Mouse (Mus musculus) testis, adult 2 months (tissue): ENCODE data around the gene Pheta2. TPM values are rescaled to one million over a fixed set of nuclear protein-coding genes. Genes with fewer than 3 reads are reported as not detected.

Source experiments
- H3K27ac ChIP-seq: fragments of 200-500 bp; 2 replicates; pipeline ENCODE4 v1.5.1; 2012; ENCODE audit warnings: low read depth, low read length; ENCODE audit not compliant: control insufficient read depth, insufficient read depth
- H3K27me3 ChIP-seq: fragments of 200-500 bp; 2 replicates; pipeline ENCODE4 v1.6.1; 2012; ENCODE audit warnings: mild to moderate bottlenecking, low read length, moderate library complexity; ENCODE audit not compliant: control insufficient read depth, insufficient read depth
- H3K36me3 ChIP-seq: fragments of 200-500 bp; 2 replicates; pipeline ENCODE4 v1.6.1; 2012; ENCODE audit warnings: mild to moderate bottlenecking, low read length; ENCODE audit not compliant: control insufficient read depth, insufficient read depth
- H3K4me1 ChIP-seq: fragments of 200-500 bp; 2 replicates; pipeline ENCODE4 v1.6.1; 2012; ENCODE audit warnings: low read length; ENCODE audit not compliant: control insufficient read depth, insufficient read depth
- H3K4me3 ChIP-seq: fragments of 200-500 bp; 2 replicates; pipeline ENCODE4 v1.5.1; 2012; ENCODE audit warnings: low read depth, mild to moderate bottlenecking, low read length, moderate library complexity, mixed read lengths; ENCODE audit not compliant: control insufficient read depth
- CTCF ChIP-seq: fragments of 200-500 bp; IDR thresholded peaks from 2 replicates; pipeline ENCODE4 v1.5.1; 2012; ENCODE audit warnings: low read depth, mild to moderate bottlenecking, inconsistent platforms, low read length, moderate library complexity; ENCODE audit not compliant: control insufficient read depth, insufficient read depth, insufficient replicate concordance
- POLR2A ChIP-seq: fragments of 200-500 bp; IDR thresholded peaks from 2 replicates; pipeline ENCODE4 v1.6.1; 2012; ENCODE audit warnings: low read depth, mild to moderate bottlenecking, inconsistent platforms, low read length, moderate library complexity; ENCODE audit not compliant: control insufficient read depth
- polyA plus RNA-seq: library from polyadenylated mRNA; depleted of rRNA; stranded (reverse); fragments of >200 nt; gene quantifications from 2 replicates; pipeline ENCODE4 v1.2.3, GENCODE M21; 2012

Pheta2 gene
- polyA plus RNA-seq, 1 experiment: 5.5 TPM

DNA sequence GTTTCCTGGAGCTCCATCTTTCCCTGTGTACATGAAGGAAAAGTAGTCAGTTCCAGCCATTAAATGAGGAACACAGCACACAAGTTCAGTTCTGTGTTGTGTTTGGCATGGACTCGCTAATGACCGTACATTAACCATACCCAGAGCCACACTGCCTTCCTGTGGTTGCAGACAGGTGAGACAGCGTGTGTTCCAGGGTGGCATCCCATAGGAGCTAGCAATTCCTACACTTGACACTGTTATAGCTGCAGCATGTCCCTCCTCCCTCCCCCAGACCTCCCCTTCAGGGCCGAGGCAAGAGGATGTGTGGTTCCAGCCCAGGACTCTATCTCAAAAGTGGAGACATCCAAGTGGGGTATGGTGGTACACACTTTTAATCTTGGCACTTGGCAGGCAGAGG lies 11.6 kb downstream of the Pheta2 start:
- Histone ChIP-seq H3K4me3 (no peak overlapping the region), H3K4me1 (peaks cover 6% of the 10 kb centered on the region), H3K27me3 (no peaks in the 10 kb centered on the region), H3K36me3 (no peaks in the 10 kb centered on the region), H3K27ac (no peak overlapping the region)
- no peak for TF ChIP-seq POLR2A
- no peak for TF ChIP-seq CTCF

DNA sequence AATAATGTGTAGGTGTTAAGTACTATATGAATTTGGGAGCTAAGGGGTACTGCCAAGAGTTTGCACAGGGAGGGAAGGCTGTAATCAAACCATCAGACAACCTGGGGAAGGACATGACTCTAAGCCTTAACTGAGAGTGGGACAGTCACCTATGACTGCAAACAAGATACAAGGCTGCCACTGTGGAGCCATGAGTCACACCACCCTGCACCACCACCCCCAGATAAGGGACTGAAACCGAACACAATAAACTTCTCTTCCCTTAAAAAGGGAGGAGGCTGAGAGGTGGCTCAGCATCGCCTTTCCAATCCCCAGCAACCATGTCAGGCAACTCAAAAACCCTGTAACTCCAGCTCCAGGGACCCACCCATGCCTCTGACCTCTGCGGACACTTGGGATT lies 12.7 kb downstream of the Pheta2 start:
- Histone ChIP-seq H3K4me1 (peaks cover 6% of the 10 kb centered on the region), H3K27me3 (no peaks in the 10 kb centered on the region), H3K4me3 (no peak overlapping the region), H3K36me3 (no peaks in the 10 kb centered on the region), H3K27ac (no peak overlapping the region)
- TF ChIP-seq CTCF (no peak), POLR2A (no peak)

DNA sequence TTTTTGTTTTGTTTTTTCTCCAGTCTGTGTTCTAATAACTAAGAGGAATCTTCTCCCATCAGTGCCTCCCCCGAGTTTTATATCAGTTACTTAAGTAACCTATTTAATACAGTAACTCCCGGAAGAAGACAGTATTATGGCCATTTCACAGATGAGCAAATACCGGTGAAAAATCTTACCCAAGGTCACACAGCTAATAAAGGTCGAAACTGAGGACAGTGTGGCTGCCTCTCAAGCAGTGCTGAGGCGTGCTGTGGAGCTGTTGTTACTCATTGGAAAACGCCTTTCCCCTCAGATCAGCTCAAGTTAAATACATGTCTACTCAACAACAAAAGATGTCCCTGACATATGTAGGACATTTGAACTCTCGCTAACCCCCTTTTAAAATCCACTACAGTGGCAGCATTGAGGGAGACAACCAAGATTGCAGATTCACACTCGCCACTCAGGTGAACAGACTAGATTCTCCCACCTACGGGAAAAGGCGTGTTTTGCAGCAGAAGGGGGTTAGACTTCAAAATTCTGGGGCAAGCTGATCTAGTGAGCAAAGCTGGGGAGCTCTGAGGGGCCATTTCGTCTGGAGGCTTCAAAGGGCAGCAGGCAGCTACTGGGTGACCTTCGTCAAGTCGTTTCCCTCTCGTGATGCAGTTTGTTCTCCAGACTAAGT lies 14.5 kb downstream of the Pheta2 start:
- TF ChIP-seq POLR2A: no peak
- TF ChIP-seq CTCF: no peak
- Histone ChIP-seq H3K27ac (peak overlapping the region; percentile 96), H3K36me3 (no peaks in the 10 kb centered on the region), H3K4me1 (peaks cover 6% of the 10 kb centered on the region), H3K4me3 (peak overlapping the region; percentile 99), H3K27me3 (no peaks in the 10 kb centered on the region)

DNA sequence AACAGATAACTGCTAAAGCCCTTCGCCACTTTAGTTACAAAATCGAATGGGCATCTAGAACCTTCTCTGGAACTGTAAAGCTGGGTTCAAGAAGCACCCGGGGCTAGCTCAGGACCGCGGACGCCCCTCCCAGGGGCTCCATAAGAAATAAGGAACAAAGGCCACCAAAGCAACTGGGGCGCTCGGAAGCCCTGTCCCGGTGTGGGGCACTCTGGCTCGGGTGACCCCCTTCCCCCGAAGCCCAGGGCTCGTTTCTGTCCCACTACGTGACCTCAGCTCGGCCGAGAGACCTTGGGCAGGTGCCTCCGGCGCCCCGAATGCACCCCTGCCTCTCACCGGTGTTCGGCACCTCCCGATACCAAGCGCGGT lies 15.0 kb downstream of the Pheta2 start:
- Histone ChIP-seq H3K27ac (peak overlapping the region; percentile 96), H3K36me3 (no peaks in the 10 kb centered on the region), H3K4me3 (peak overlapping the region; percentile 99), H3K4me1 (peaks cover 10% of the 10 kb centered on the region), H3K27me3 (no peaks in the 10 kb centered on the region)
- TF ChIP-seq POLR2A (no peak), CTCF (no peak)

DNA sequence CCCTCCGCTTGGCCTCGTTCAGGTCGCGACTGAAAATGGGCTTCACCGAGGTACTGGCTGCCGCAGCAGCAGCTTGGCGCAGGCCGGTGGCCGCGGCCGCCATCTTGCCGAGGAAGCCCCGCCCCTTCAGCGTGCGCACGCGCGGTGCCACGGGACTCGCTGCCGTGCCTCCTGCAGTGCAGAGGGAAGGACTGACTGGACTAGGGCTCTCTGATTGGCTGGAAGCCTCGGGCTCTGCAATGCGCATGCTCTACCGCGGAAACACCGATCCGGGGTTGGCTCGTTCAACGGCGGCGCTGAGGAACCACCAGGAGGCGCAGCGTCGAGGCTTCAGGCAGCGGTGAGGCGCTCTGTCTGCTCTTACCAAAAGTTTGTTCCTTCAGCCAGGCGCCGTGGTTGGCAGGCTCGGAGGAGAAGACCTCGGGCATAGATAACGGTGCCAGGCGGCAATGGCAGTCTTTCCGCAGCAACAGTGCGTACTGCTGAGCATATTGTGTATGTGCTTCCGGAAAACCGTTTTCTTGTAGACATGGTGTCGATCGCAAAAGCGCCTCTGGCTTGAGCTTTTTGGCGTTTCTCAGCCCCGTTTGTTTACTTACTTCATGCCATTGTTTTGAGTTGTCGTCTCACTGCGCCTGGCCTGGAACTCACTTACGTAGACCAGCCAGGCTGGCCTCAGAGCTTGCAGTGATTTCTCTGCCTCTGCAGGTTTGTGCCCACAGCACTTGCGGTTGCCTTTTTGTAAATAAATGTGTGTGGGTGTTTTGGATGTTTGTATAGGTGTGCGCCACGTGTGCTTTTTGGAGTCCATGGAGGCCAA lies 15.6 kb downstream of the Pheta2 start, which contains the start of gene Ndufa6:
TSS of gene Ndufa6 (minus strand) at position 197 of the 820 bp plus-strand sequence.
- H3K4me1 ChIP-seq: peaks cover 11% of the 10 kb centered on the region
- TF ChIP-seq POLR2A: peak; percentile 98
- peak; percentile 78 for TF ChIP-seq CTCF
- H3K27me3 ChIP-seq: no peaks in the 10 kb centered on the region
- H3K27ac ChIP-seq: peak within 1 kb of the TSS; percentile 99
- H3K36me3 ChIP-seq: no peaks in the 10 kb centered on the region
- H3K4me3 ChIP-seq: peak within 1 kb of the TSS; percentile 99

DNA sequence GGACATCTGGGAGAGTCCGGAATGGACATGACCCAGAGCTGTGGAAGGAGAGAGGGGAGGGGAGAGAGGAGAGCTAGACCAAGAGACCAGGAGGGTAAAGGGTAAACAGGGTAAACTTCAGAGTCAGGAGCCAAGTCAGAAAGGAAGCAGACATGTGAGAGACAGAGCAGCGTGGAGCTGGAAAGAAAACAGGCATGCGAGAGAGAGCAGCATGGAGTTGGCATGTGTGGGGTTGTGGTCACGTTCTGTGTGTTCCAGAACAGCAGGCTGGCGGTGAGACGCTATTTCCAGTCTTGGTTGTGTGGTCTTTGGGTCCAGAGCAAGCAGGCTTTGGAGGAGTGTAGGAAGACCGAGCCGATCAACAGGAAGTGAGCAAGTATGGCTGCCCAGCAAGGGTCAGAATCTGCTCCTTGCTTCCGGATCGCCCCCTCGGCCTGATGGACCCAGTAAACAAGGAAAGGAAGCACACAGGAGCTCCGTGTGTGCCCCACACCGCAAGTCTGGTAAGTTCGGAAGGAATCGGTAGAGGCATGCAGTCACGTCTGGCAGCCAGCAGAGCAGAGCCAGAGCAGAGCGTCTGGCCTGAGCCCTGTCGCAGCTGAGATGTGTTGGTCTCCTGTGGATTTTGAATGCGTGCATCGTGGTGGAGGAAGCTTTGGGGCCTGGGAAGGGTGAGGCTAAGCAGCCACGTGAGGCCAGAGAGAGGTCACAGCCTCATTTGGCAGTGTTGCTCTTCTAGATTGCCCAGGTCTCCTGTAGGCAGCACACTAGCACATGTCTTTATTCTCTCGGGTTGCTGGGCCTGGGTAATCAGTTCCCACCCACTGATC lies 19.9 kb downstream of the Pheta2 start:
- no peak overlapping the region; the same call in 1 of the 2 replicates for H3K27ac ChIP-seq
- H3K36me3 ChIP-seq: no peaks in the 10 kb centered on the region
- no peaks in the 10 kb centered on the region for H3K27me3 ChIP-seq
- H3K4me3 ChIP-seq: peak overlapping the region; percentile 7; the same call in 1 of the 2 replicates
- TF ChIP-seq POLR2A: no peak
- no peak for TF ChIP-seq CTCF
- peaks cover 11% of the 10 kb centered on the region for H3K4me1 ChIP-seq

DNA sequence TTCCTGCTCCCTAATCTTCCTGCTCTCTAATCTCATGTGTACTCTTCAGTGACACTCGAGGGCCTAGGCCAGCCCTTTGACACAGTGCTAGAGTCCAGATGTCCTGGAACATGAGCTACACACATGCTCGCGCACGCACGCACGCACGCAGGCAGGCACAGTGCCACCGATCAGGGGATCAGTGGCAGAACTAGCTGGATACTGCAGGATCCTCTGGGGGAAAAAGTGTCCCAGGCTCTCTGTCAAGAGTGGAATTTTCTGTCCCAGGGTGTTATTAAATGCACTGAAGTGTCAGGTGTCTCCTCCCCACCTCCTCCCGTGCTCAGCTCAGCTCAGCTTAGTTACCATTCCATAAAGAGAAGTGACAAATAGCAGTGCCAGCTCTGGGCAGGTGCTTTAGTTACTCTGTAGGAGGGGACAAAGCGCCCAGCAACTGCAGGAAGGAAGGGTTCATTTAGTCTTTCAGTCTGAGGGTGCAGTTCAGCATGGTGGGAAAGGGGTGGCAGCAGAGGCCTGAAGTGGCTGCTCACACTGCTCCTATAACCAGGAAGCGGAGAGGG lies 22.8 kb downstream of the Pheta2 start:
- Histone ChIP-seq H3K4me3 (no peak overlapping the region), H3K27ac (no peak overlapping the region), H3K4me1 (peaks cover 6% of the 10 kb centered on the region), H3K36me3 (no peaks in the 10 kb centered on the region), H3K27me3 (no peaks in the 10 kb centered on the region)
- TF ChIP-seq POLR2A (no peak), CTCF (0 out of 2 replicates have a peak, but pooled peaks have one; percentile 40)
